Mouse (Mus musculus) left cerebral cortex, adult 9 months (tissue): ENCODE measurements around the gene Fdx1.

Experiments used
- DNase-seq, 2 experiments: peaks; one replicate each; pipeline ENCODE4 v3.0.0; 2022; ENCODE audit warnings: low spot score in 2 of 2

Fdx1 gene

GRCm38 (mm10) chr9:51961190-51961909 lies 2.0 kb downstream of the Fdx1 start:
- DNase-seq: no peak

GRCm38 (mm10) chr9:51960331-51960730 lies 3.0 kb downstream of the Fdx1 start:
- DNase-seq: no peak

GRCm38 (mm10) chr9:51958981-51959380 lies 4.4 kb downstream of the Fdx1 start:
- peak in 1 of 2 experiments; percentile 15 for DNase-seq

GRCm38 (mm10) chr9:51957025-51957424 lies 6.3 kb downstream of the Fdx1 start:
- no peak for DNase-seq

GRCm38 (mm10) chr9:51956484-51956883 lies 6.9 kb downstream of the Fdx1 start:
- no peak for DNase-seq

- DNase-seq: peak in 1 of 2 experiments; percentile 49
Measured at GRCm38 (mm10) chr9:51951337-51951736, 12.0 kb downstream of the Fdx1 start.

- DNase-seq: no peak
Measured at GRCm38 (mm10) chr9:51950667-51951066, 12.7 kb downstream of the Fdx1 start.

- DNase-seq: no peak
Measured at GRCm38 (mm10) chr9:51950225-51950624, 13.1 kb downstream of the Fdx1 start.

GRCm38 (mm10) chr9:51943934-51944333 lies 19.4 kb downstream of the Fdx1 start:
- DNase-seq: no peak

GRCm38 (mm10) chr9:51934641-51935040 lies 28.7 kb downstream of the Fdx1 start:
- peak in 1 of 2 experiments; percentile 32 for DNase-seq

GRCm38 (mm10) chr9:51931997-51932396 lies 31.4 kb downstream of the Fdx1 start:
- no peak for DNase-seq

- DNase-seq: no peak
Measured at GRCm38 (mm10) chr9:51931054-51931690, 32.2 kb downstream of the Fdx1 start.

GRCm38 (mm10) chr9:51929972-51930371 lies 33.4 kb downstream of the Fdx1 start:
- no peak for DNase-seq

- DNase-seq: no peak
Measured at GRCm38 (mm10) chr9:51928659-51929058, 34.7 kb downstream of the Fdx1 start.

GRCm38 (mm10) chr9:51928116-51928515 lies 35.2 kb downstream of the Fdx1 start:
- DNase-seq: no peak

- DNase-seq: no peak
Measured at GRCm38 (mm10) chr9:51927680-51928079, 35.7 kb downstream of the Fdx1 start.

GRCm38 (mm10) chr9:51926629-51927028 lies 36.7 kb downstream of the Fdx1 start:
- DNase-seq: no peak

- peak; percentile 63 to 75 for DNase-seq
Measured at GRCm38 (mm10) chr9:51924551-51925081, 38.7 kb downstream of the Fdx1 start.

- DNase-seq: no peak
Measured at GRCm38 (mm10) chr9:51922756-51923155, 40.6 kb downstream of the Fdx1 start.

GRCm38 (mm10) chr9:51915580-51915979 lies 47.8 kb downstream of the Fdx1 start:
- no peak for DNase-seq

- DNase-seq: no peak
Measured at GRCm38 (mm10) chr9:51914481-51915120, 48.8 kb downstream of the Fdx1 start.

- peak in 1 of 2 experiments; percentile 88 for DNase-seq
Measured at GRCm38 (mm10) chr9:51908838-51909237, 54.5 kb downstream of the Fdx1 start.

GRCm38 (mm10) chr9:51908255-51908654 lies 55.1 kb downstream of the Fdx1 start:
- no peak for DNase-seq
